Mouse (Mus musculus) heart, adult 2 months (tissue): Measurements from ENCODE around the gene Dok5. TPM values are rescaled to one million over a fixed set of nuclear protein-coding genes. Genes with fewer than 3 reads are reported as not detected.

Source experiments
- DNase-seq, 2 experiments: peaks; one replicate each; pipeline ENCODE4 v3.0.0; 2021
- H3K27ac ChIP-seq: fragments of 200-600 bp; 2 replicates; pipeline ENCODE4 v1.8.1; 2022
- H3K27me3 ChIP-seq: fragments of 200-500 bp; 2 replicates; pipeline ENCODE4 v1.6.1; 2012; ENCODE audit warnings: mild to moderate bottlenecking, low read length, inconsistent platforms, mixed read lengths; ENCODE audit not compliant: control insufficient read depth, insufficient read depth
- H3K36me3 ChIP-seq: fragments of 200-500 bp; 2 replicates; pipeline ENCODE4 v1.6.1; 2012; ENCODE audit warnings: low read length, inconsistent platforms; ENCODE audit not compliant: control insufficient read depth, insufficient read depth
- H3K4me1 ChIP-seq: fragments of 200-500 bp; 2 replicates; pipeline ENCODE4 v1.6.1; 2011; ENCODE audit warnings: low read length; ENCODE audit not compliant: control insufficient read depth, insufficient read depth
- H3K4me3 ChIP-seq: fragments of 200-600 bp; 2 replicates; pipeline ENCODE4 v1.8.1; 2022
- H3K79me2 ChIP-seq: fragments of 200-500 bp; replicated peaks from 2 replicates; pipeline ENCODE4 v1.6.1; 2012; ENCODE audit warnings: mild to moderate bottlenecking, inconsistent platforms, low read length, moderate library complexity, mixed read lengths; ENCODE audit not compliant: control insufficient read depth, insufficient read depth
- H3K9ac ChIP-seq: fragments of 200-500 bp; 2 replicates; pipeline ENCODE4 v1.6.1; 2012; ENCODE audit warnings: low read depth, mild to moderate bottlenecking, control low read depth, inconsistent platforms, low read length, mixed read lengths
- CTCF ChIP-seq: fragments of 200-600 bp; IDR thresholded peaks from 2 replicates; pipeline ENCODE4 v1.8.1; 2022; ENCODE audit warnings: antibody characterized with exemption, mild to moderate bottlenecking, moderate library complexity
- EP300 ChIP-seq: fragments of 200-500 bp; IDR thresholded peaks from 2 replicates; pipeline ENCODE4 v1.6.1; 2011; ENCODE audit warnings: low read depth, low read length, control low read depth; ENCODE audit not compliant: insufficient read depth
- POLR2A ChIP-seq: fragments of 200-500 bp; IDR thresholded peaks from 2 replicates; pipeline ENCODE4 v1.6.1; 2011; ENCODE audit warnings: mild to moderate bottlenecking, low read depth, low read length, control low read depth; ENCODE audit not compliant: insufficient read depth
- WGBS: fragments of 180-500 bp; shearing (Covaris S2); methylation state at CpG from one replicate; pipeline ENCODE4 v1.1.7; 2018; 5-methylcytosine and 5-hydroxymethylcytosine counted together
- intact Hi-C: fragments of 180-260 bp; cut with DNase I; formaldehyde crosslinking; loops from one replicate; pipeline ENCODE4 v1.15.1; 2025
- polyA plus RNA-seq: library from polyadenylated mRNA; depleted of rRNA; stranded (reverse); fragments of >200 nt; gene quantifications from 2 replicates; pipeline ENCODE4 v1.2.3, GENCODE M21; 2012
- total RNA-seq, 2 experiments: library from RNA; stranded (reverse); gene quantifications; 2 replicates each; pipeline ENCODE4 v1.2.3; 2021

Dok5 gene
- total and polyA plus RNA-seq, 3 experiments, result 0.41 to 1.4 TPM; not detected in 1

DNA sequence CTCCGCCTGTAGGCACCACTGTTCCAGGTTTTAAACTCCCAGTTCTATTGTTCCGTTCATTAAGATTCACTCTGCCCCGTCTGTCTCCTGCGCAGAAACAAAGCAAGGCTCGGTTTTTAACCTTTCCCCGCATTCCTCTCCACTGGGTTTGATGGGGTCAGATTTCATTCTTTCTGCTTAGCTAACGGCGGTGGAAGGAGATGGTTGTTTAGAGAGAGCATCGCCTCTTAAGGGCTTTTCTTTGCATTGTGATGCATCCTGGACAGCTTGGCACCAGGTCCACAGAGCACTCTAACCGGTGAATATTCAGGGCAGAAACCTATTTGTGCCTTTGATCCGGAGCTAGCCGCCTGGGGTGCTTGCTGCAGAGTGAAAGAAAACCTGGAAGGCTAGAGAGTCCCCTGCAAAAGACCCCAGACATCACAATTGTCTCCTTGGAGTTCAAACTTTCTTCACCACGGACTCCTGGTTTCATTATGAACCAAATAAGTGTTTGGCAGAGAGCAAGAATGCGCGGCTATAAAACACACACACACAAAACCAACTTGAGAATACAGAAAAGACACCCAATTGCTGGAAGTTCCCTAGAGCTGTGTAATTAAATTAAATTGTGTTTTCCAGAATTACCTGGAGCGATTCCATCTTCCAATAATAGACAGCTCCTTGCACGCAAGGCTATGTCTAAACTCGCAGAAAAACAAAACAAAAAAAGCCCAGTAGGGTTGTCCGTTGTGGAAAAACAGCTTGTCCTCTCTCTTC lies 40.7 kb downstream of the Dok5 start:
- Histone ChIP-seq H3K4me3 (no peak overlapping the region), H3K9ac (no peak overlapping the region), H3K27me3 (no peaks in the 10 kb centered on the region), H3K4me1 (no peaks in the 10 kb centered on the region), H3K27ac (no peak overlapping the region), H3K36me3 (no peaks in the 10 kb centered on the region), H3K79me2 (no peaks in the 10 kb centered on the region)
- intact Hi-C loops, result no loop called here
- TF ChIP-seq CTCF (no peak), POLR2A (no peak), EP300 (no peak)
- no peak for DNase-seq
- WGBS, result 26% methylated on average over 19 of the region's 19 CpGs

DNA sequence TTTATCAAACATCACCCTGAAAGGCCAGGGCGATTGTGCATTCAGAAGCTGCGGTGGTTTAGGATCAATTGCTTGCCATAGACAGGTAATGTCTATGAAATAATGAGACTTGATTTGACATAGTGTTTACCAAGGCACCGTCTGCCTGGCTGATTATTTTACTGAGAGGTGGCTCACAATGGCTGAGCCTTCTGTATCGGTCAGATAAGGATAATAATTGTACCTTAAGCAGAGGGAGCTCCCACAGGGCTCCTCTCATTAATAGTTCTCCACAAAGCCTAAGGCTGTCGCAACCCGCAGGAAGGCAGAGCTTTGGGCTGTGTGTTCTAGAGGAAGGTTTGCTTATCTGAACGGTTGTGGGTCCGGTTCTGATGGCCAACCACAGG lies 41.3 kb downstream of the Dok5 start:
- Histone ChIP-seq H3K36me3 (no peaks in the 10 kb centered on the region), H3K9ac (no peak overlapping the region), H3K27ac (no peak overlapping the region), H3K4me1 (no peaks in the 10 kb centered on the region), H3K27me3 (no peaks in the 10 kb centered on the region), H3K4me3 (no peak overlapping the region), H3K79me2 (no peaks in the 10 kb centered on the region)
- no peak for TF ChIP-seq POLR2A
- TF ChIP-seq CTCF, result no peak
- TF ChIP-seq EP300, result no peak
- 60% methylated on average over 8 of the region's 8 CpGs for WGBS
- intact Hi-C loops, result no loop called here
- DNase-seq, result no peak

DNA sequence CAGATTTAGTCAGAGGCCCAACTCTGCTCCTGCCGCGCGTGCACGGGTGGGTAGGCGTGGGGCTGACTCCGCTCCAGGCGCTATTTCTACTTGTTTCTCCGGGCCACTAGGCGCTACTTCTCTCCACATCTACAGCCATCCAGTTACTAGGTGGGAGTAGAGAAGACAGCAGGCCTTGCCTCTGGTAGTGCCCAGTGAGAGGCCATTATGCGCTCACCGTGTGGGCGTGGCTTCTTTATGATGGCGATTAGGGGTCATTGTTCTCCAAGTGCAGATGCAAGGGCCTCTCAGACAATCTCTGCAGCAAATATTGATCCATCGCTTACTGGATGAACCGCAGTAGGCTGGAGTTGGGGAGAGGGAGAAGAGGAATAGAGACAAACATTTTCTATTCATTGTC lies 44.0 kb downstream of the Dok5 start:
- DNase-seq, result no peak
- no peaks in the 10 kb centered on the region for H3K36me3 ChIP-seq
- intact Hi-C loops, result no loop called here
- no peaks in the 10 kb centered on the region for H3K79me2 ChIP-seq
- H3K9ac ChIP-seq, result no peak overlapping the region
- no peaks in the 10 kb centered on the region for H3K27me3 ChIP-seq
- no peak overlapping the region for H3K4me3 ChIP-seq
- WGBS, result 91% methylated on average over 15 of the region's 15 CpGs
- H3K27ac ChIP-seq, result no peak overlapping the region
- no peaks in the 10 kb centered on the region for H3K4me1 ChIP-seq
- TF ChIP-seq POLR2A, result no peak
- TF ChIP-seq CTCF, result no peak
- no peak for TF ChIP-seq EP300

DNA sequence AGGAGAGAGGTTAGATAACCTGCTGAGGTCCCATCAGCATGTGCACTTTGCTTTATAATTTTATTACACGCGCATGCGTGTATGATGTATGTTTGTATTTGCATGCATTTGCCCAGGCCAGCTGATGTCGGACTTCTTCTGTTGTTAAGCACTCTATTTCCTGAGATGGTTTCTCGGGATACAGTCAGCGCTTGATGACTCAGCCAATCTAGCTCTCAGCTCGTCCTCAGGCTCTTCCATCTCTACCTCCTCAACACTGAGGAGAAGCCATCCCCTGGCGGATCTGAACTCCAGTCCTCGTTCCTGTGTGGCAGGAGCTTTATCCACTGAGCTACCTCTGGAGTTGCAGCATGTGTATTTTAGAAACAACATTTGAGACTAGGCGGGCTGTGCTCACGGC lies 44.5 kb downstream of the Dok5 start:
- H3K9ac ChIP-seq, result no peak overlapping the region
- WGBS, result 86% methylated on average over 11 of the region's 11 CpGs
- intact Hi-C loops, result no loop called here
- H3K4me1 ChIP-seq, result no peaks in the 10 kb centered on the region
- DNase-seq, result no peak
- H3K27me3 ChIP-seq, result no peaks in the 10 kb centered on the region
- no peaks in the 10 kb centered on the region for H3K79me2 ChIP-seq
- H3K4me3 ChIP-seq, result no peak overlapping the region
- H3K27ac ChIP-seq, result no peak overlapping the region
- no peaks in the 10 kb centered on the region for H3K36me3 ChIP-seq
- TF ChIP-seq CTCF (no peak), POLR2A (no peak), EP300 (no peak)

DNA sequence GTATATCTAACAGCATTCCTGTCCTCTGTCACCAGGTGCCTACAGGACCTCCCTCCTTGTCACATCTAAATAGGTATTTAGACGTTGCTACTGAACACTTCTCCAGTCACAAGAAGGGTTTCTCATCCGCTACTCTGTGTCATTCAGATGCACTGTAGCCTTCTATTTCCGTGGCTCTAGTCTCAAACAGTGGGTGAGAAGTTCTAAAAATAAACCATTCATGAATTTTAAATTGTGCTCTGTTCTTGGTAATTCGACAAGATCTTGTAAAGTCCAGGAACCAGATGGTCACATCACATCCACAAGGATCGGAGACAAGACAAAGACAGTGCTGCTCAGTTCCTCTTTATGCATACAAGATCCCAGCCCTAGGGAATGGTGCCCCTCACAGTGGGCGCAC lies 46.0 kb downstream of the Dok5 start:
- H3K4me3 ChIP-seq, result no peak overlapping the region
- 69% methylated on average over 6 of the region's 6 CpGs for WGBS
- intact Hi-C loops, result no loop called here
- H3K4me1 ChIP-seq, result no peaks in the 10 kb centered on the region
- no peaks in the 10 kb centered on the region for H3K27me3 ChIP-seq
- no peaks in the 10 kb centered on the region for H3K79me2 ChIP-seq
- TF ChIP-seq CTCF (no peak), EP300 (no peak), POLR2A (no peak)
- no peak overlapping the region for H3K27ac ChIP-seq
- H3K36me3 ChIP-seq, result no peaks in the 10 kb centered on the region
- DNase-seq, result no peak
- H3K9ac ChIP-seq, result no peak overlapping the region

DNA sequence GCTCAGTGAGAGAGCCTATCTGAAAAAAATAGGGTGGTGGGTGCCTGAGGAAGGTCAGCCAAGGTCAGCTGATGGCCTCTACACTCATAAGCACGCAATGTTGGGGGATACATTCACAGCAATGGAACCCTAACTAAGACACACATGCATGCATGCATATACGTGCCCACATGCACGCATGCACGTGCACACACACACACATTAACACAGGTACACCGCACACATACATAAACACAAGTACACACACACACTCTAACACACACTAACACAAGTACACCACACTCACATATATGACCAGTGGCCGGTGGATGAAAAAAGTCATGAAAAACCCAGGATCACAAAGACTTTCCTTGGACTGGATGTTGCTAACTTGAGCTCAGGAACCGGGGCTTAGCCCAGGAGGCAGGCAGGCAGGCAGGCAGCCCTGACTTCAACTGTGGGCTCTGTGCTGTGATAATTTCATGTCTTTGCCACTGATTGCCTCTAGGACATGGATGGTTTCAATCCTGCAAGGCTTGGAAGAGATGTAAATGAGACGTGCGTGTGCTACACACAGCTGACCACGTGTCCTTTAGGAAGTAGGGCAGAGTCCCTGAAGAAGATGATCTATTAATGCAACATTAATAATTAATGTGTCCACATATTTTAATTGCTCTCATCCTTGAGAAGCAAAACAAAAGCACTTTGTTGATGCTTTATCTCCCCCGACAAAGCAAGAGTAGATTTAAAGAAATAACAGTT lies 48.6 kb downstream of the Dok5 start:
- intact Hi-C loops, result no loop called here
- H3K9ac ChIP-seq, result no peak overlapping the region
- TF ChIP-seq CTCF (no peak), POLR2A (no peak), EP300 (no peak)
- no peaks in the 10 kb centered on the region for H3K4me1 ChIP-seq
- H3K27me3 ChIP-seq, result no peaks in the 10 kb centered on the region
- H3K4me3 ChIP-seq, result no peak overlapping the region
- no peaks in the 10 kb centered on the region for H3K36me3 ChIP-seq
- 89% methylated on average over 11 of the region's 11 CpGs for WGBS
- no peak for DNase-seq
- H3K27ac ChIP-seq, result no peak overlapping the region
- H3K79me2 ChIP-seq, result no peaks in the 10 kb centered on the region
